Mouse (Mus musculus): ENCODE results near the gene Tspo.

Tspo gene

DNA sequence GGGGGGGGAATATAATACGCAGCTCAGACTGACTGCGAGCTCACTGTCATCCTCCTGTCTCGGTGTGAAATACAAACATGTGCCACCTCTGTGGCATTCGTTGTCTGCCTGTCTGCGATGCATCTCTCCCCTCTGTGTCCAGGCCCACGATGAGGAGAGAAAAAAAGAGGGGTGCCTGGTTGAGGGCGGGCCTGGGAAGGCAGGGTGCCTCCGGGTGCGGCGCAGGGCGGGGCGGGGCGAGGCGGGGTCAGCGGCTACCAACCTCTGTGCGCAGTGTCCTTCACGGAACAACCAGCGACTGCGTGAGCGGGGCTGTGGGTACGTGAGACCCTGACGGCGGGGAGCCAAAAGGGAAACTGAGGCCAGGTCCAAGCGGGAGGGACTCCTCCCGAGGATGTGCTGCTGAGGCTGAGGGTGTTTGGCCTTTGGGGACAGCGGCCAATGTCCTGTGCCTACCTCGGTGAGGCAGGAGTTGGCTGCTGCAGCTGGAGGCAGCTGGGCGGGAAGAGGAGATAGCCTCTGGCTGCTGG, at the start of gene Tspo, which contains the start of gene Mcat:
Gene Tspo (plus strand): TSS at position 266 of the 530 bp plus-strand sequence.
Gene Mcat (minus strand): TSS at position 461 of the 530 bp plus-strand sequence.
- no peak for DNase-seq (ENCODE audit: low spot score in 2 of 2)

DNA sequence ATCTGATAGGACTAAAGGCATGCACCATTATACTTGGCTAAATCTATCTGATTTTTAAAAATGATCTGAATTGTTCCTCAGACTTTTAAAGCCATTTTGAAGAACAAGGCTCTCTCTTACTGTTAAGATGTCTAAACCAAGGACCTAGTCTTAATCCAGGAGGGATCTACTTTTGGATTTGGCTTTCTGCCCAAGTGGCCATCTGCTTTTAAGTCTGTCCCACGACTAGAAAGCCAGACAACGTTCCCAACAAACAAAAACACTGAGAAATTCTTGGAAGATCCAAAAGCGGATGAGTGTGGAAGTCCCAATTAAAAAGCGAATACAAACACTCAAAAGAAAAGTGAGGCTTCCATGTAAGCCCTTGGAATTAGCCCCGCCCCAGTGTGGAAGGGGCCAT, 48.4 kb upstream of the Tspo start:
- peak; percentile 73 to 80 for DNase-seq (ENCODE audit: low spot score in 2 of 2)

DNA sequence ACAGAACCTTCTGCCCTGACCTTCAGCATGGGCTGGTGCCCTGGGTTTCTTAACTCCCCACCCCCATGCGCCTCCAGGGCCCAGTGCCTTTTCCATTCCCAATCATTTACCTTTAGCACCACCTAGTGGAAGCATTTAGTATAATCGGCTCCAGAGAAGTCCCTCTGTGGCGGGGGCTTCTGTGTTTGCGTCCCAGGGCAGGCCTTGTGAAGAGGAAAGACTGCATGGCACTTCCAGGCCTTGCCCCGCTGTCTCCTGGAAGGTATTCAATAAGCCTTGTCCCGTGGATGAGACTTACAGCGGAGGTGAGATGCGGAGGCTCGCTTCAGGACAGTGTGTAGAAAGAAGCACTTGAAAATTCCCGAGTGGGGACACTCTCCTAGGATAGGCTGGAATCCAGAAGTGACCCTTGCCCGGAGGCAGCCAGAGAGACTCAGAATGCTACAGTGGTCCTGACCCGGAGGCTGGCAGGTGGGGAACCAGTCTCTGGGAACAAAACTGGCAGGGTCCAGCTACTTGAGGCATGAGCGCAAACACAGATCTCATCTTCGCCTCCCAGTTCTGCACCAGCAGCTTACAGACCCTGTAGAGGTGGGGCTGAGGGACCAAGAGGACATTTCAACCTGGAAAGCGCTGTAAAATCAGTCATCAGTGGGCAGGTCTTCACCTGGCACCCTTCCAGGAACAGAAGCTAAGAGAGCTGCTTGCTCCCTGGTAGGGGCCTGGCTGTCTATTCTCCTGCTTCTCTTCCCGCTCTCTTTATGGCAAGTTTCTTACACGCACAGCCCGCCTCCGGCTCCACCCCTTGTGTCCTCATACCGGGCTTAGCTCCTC, 45.0 kb upstream of the Tspo start:
- DNase-seq (ENCODE audit: low spot score in 2 of 2): peak; percentile 58 to 60

DNA sequence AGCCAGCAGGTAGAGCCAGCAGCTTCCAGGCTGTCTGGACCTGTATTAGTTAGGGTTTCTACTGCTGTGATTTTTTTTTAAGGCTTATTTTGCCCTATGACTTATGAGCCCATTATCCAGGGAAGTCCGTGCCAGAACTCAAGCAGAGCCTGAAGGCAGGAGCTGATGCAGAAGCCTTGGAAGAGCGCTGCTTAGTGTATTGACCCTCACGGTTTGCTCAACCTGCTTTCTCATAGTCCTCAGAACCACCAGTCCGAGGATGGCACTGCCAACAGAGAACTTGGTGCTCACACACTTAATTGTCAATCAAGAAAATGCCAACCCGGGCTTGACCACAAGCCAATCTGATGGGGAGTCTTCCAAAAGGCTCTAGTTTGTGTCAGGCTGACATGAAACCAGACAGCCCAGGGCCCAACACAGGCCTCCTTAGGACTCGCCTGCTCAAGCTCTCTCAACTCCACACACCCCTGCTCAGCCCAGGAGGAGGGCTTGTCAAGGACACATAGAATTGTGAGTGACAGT, 42.5 kb upstream of the Tspo start:
- no peak for DNase-seq (ENCODE audit: low spot score in 2 of 2)

DNA sequence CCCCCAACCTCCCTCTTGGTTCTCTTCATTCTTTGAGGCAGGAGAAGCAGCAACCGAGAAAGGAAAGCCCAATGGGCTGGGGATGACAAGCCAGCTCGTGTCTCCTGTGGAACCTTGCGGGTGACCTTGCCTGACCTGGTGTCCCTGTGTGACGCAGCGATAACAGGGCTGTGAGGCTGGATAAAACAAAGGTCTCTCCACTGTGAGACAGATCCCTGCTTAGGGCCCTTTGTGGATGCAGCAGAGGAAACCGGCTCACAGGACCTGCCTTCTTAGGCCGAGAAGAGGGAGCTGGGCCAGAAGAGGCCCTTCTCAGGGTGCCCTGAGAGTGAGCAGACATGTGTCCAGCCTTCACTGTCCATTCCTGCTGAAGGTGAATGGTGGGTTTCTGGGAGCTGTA, 40.2 kb upstream of the Tspo start:
- no peak for DNase-seq (ENCODE audit: low spot score in 2 of 2)

DNA sequence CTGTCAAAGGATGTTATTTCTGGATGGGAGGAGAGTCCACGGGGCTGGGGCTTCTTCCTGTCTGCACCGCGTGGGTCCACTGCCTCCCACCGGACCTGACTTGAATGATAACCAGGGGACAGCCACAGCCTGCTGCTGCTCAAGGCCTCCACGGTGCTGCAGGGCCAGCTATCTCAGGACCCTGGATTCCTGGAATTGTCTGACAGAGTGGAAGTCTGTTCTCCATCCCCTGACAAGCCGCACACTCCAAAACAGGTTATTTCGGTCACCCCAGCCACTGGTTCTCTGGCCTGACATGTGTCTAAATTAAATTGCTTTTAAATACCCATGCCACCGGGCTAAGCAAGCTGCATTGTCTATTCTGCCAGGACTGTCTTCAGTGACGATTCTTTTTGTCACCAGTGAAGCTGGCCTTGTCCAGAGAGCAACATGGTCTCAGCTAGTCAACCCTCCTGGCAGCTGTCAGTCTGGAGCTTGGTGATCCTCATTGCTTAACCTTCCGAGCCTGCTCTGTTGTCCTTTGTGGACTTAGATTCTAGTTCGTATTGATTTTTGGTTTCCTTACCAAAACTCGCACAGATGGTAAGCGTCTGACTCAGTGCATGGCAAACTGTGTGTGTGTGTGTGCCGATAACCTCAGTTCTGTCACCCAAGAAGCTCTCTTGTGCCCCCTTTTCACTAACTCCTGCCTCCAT, 39.6 kb upstream of the Tspo start:
- no peak for DNase-seq (ENCODE audit: low spot score in 2 of 2)

DNA sequence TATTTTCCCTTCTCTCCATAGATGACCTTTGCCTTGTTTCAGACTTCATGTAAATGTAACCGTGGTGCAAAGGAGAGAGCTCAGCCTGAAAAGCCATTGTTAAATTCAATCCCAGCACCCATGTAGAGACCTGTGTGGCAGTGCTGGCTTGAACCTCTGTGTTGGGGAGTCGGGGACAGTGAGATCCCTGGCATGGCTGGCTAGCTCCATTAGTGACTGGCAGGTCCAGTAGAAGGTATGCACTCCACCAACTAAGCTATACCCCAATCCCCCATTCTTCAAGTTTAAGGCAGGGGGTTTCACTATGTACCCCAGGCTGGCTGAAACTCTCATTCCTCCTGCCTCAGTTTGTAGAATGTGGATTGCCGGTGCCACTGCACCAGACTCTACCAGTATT, 39.1 kb upstream of the Tspo start:
- no peak for DNase-seq (ENCODE audit: low spot score in 2 of 2)

DNA sequence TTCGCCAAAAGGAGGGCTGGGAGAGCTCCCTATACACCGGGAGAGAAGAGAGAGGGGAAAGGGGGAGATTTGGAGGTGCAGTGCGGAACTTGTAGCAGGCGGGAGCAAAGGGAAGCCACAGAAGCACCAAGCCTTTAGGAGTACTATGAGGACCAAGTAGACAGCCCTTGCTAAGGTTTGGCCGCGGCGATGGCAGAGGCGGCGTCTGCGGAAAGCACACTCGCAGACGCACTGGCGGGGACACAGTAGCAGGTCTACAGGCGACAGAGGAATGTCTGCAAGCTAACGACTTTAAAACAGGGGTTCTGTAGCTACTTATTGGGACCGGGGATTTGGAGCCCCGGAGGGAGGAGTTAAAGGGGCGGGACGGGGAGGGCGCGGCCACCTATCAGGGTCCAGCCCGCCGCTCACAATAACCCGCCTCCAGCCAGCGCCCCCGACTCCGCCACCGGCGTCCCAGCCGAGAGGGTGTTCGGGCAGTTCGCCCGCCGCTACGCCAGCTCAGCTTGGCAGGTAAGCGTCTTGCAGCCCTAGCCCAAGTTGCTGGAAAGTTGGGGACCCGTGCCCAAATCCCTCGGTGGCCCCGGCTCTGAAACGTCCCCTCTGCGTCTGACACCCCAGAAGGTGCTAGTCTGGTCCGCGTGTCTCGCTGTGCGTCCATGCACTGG, 36.8 kb upstream of the Tspo start, which contains the start of gene Bik:
Gene Bik (plus strand): TSS at position 439 of the 668 bp plus-strand sequence.
- no peak for DNase-seq (ENCODE audit: low spot score in 2 of 2)

DNA sequence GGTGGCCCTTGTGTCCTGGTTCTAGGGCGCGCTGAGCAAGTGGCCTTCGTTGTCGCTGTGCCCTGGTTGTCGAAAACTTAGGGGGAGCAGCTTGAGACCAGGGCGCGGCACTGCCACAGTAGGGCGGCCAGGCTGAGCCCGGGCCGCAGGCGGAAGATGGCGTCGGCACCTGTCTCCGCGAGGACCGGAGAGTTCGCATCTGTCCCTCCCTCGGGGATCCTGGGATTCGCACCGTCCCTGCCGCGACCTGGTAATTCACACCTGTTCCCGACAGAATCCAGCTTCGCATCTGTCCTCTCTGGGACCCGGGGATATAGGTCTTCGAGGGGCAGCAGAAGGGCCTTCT, 36.3 kb upstream of the Tspo start:
- no peak for DNase-seq (ENCODE audit: low spot score in 2 of 2)

DNA sequence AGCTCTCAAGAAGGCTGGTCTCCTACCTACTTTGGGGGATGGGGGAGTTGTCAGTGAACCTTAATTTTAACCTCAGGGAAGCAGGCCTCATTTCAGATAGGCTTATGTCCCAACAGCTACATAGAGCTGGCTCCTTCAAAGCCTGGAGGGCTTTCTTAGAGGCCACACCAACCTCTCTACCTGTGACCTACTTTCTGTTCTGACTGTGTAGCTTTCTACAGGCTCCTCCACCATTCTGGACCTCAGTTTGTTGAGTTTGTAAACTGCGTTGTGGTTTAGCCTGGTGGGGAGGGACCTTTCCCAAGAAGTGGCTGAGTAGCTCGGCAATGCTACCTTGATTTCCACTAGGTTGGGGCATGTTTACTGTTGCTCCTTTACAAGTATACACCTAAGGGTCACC, 35.6 kb upstream of the Tspo start:
- no peak for DNase-seq (ENCODE audit: low spot score in 2 of 2)

DNA sequence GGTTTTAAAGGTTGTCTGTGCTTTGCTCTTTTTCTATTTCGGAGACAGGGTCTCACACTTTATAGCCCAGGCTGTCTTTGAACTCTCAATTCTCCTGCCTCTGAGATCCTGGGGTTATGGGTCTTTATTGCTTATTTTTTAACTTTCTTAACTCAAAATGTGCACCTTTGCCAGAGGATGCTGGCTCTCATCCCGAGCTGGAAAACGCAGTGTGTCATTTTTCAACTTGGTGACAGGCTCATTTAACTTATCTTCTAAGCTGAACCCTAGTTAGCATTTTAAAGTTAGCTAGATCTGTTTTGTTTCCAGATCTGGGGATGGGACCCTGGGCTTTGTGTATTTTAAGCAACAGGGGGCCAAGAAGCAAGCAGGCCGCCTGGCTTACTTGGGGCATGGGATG, 34.5 kb upstream of the Tspo start:
- no peak for DNase-seq (ENCODE audit: low spot score in 2 of 2)

DNA sequence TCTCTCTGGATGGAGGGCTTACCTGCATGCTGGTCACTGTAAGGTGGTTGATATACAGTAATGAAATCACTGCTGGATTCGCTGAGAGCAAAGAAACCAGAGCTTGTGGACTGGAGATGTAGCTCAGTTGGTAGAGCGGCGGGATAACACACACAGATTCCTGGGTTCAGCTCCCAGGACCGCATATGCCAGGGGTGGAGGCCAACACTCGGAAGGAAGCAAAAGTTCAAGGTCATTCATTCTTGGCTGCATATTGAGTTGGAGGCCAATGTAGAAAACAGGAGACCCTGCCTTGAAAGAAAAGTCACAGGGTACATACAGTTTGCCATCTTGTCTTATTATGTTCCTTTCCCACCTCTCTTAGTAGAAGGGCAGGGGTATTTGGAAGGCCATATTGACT, 33.6 kb upstream of the Tspo start:
- no peak for DNase-seq (ENCODE audit: low spot score in 2 of 2)

DNA sequence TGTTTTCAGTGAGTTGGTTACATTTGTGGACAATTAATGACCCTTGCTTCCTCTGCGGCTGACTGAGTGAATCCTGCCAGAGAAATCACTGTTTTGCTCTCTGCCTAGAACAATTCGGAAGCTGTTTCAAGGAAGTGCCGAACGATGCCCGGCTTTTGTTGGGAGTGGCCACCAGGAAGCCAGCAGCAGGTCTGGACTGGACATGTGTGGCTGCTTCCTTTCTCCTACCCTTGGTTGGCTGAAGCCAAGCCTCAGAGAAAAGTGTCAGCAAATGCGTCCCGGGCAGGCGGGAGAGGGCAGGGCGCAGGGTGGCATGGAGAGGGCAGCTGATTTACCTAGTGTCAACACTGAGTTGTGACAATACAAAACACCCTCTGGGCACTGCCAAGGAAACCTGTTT, 33.2 kb upstream of the Tspo start:
- no peak for DNase-seq (ENCODE audit: low spot score in 2 of 2)

DNA sequence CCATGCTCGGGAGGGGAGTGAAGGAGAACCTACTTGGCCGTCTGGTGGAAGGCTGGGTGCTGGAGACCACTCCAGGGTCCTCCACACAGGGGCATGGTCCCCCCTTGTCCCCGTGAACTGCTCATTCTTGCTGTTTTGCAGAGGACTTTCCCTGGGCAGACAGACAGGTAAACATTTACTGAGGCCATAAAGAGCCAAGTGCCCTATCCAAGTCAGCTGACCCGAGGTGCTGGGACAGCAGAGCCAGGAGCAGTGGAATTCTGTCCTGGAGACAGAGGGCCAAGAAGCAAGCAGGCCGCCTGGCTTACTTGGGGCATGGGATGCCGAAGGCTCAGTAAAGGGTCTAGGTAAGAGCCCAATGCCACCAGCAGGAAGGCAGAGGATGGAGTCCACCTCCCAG, 32.7 kb upstream of the Tspo start:
- no peak for DNase-seq (ENCODE audit: low spot score in 2 of 2)

DNA sequence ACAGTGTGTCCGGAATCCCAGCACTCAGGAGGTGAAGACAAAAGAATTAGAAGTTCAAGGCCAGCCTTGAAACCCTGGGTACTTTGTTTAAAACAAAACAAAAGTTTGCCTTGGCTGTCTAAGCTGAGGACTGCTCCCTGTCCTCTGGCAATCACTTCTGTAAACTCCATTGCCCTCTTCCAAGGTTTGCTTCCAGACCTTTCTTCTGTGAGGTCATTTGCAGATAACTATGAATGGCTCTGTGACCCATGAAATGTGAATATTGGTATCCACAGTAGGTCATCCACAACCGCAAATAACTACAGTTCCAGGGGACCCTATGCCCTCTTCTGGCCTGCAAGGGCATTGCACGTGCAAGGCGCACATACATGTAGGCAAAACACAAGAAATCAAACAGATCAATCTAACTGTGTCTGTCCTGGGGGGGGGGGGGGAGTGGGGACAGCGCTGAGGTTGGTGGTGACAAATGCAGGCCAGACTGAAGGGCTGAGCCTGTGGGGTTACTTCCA, 31.4 kb upstream of the Tspo start:
- no peak for DNase-seq (ENCODE audit: low spot score in 2 of 2)

DNA sequence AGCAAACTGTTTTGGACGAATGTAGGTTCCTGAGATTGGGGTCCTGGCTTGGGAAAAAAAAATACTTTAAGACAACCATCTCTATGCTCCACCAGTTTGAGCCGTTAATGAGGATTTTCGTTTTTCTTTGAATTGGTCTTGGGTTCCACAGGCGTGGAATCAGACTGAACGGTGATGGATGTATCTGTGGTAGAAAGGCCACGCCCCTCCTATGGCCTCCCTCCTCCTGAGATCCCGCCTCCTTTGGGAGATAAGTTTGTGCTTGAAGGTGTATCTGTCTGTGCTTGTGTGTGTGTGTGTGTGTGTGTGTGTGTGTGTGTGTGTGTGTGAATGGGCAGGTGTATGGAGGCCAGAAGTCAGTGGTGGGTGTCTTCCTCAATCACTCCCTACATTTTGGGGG, 30.8 kb upstream of the Tspo start:
- no peak for DNase-seq (ENCODE audit: low spot score in 2 of 2)

DNA sequence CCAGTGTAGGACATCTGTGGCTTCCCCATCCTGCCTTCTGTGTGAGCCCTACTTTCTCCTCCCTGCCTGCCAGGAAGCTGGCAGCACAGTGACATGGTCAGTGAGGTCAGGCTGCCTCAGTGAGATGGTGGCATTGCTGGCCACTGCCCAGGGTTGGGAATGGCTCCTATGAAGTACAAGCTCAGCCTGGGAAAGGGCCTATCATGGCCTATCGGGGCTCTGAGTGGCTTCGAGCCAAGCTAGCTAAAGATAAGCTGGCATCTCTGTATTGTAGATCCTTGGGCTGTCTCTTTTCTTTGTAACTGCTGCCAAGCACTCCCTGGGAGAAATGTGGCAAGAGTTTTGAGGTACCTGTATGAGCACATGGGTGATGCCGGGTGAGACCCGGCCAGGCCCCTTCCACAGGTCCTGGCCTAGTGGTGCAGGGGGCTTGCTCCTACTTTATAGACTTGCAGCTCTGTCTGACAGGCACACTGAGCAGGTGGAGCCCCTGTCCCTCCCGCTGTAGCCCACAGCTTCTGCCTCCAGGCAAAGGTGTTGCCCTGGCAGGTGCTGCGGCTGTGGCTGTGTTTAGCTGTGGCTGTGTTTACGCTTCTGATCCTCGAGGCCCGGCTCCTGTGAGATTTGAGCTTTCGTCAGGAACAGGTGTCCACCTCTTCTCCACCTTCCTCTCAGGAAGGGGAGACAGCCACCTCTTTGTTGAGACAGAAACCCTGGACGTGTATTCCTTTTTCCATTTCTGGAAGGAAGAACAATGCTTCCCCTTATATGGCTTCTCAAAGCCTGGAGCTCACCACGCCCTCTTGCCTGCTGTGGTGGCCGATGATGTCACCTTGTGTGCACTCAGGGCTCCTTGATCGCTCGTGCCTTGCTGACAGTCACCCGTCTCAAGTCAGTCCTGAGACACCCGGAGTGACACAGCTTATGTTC, 28.2 kb upstream of the Tspo start:
- DNase-seq (ENCODE audit: low spot score in 2 of 2): no peak

DNA sequence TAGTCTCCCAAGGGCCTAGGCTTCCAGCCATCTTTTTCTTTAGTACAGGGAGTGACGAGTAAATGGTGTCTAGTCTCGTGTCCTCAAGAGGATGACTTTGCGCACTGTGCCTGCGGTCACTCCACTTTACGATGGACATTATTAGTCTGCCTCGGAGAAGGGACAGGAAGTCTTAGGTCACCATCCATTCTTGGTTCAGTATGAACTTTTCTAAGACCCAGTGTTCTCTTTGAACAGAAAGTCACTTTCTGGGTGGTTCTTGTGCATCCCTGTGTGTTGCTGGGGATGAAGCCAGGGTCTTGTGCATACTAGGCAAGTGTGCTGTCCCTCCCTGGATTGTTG, 27.5 kb upstream of the Tspo start:
- DNase-seq (ENCODE audit: low spot score in 2 of 2): no peak

DNA sequence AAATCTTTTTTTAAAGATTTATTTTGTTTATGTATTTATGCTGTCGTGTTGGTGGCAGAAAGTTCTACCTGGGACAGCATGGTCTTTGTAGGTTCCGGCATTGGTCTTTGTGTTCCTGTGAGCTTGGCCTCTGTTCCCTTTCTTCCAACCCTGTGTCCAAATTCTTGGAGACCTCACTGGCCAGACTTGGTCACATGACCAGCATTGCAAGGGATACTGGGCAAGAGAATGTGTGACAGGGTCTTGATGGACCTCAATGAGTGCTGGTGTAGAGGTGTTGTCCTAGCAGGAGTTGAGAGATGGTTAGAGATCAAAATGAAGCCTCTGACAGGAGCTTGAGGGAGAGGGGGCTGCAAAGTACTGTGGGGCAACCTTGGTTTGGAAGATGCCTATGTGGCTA, 24.5 kb upstream of the Tspo start:
- no peak for DNase-seq (ENCODE audit: low spot score in 2 of 2)

DNA sequence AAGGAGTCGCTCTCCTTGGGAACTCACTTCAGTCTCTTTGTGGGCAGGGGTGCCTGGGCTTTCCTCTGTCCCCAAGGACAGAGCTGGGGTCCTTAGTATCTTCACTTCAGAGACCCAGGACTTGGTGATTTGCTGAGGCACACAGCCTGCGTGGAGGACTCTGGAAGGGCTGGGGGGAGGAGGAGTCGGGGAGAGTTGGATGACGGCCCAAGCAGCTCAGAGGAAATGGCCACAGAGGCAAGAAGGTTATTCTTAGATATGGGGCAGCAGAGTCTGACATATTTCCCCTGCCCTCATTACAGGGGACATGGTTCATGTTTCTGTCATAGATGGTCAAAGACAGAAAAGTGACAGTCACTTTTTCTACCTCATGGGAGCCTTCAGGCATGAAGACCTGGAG, 23.5 kb upstream of the Tspo start:
- no peak for DNase-seq (ENCODE audit: low spot score in 2 of 2)

DNA sequence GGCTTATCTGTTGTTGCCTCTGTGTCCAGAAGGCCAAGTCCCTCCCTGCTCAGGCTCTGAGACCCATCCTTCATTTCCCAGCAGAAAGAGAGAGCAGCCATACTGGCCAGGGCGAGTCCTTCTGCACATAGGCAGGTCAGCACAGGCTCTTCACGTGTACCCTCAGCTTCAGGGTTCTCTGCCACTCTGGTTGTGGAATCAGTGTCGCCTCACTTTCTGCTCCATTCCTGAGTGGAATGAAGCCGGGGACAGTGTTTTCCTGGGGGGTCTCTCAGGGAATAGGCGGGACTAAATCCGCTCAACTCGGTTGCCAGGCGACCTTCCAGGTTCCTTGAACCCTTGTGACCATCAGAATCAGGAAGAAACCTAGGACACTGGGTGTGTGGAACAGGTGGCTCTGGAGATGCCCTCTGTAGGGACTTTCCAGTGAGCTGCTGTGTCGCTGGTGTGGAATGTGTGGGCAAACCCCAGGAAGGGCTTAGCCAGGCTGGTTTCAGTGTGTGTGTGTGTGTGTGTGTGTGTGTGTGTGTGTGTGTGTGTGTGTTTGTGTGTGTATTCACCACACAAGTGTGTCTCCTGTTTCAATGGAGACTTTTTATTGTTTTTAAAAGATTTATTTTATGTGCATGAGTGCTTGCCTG, 21.6 kb upstream of the Tspo start:
- no peak for DNase-seq (ENCODE audit: low spot score in 2 of 2)
